In genomic region chr11:79483392-79483791, GRCm38 (mm10) we compare ENCODE assay signal across 26 mouse cellular contexts. TPM values are rescaled to one million over a fixed set of nuclear protein-coding genes. Genes with fewer than 3 reads are reported as not detected.
A peak's percentile ranks its signal among the peaks of the same experiment; 100 is the strongest.
DNase-seq lines count a peak whose midpoint lies in the region; ATAC-seq and TF ChIP-seq lines count a peak whose summit lies in the region.
"Had no signal": no experiment of that assay in that cellular context is flagged by ENCODE, and none has a peak within 500 bp of the region (broad histone marks: within the 10 kb centered on the region; RNA-seq: fewer than 3 reads in every experiment).

No protein-coding gene starts in this region.

- no peak overlapping the region for H3K4me3 ChIP-seq in stomach, embryonic 16.5 days (replicated peaks; ENCODE audit: low read length)
- H3K4me3 ChIP-seq in kidney, adult 2 months (ENCODE audit: insufficient read depth, low read depth, low read length), result no peak overlapping the region
- H3K4me3 ChIP-seq: embryonic facial prominence, embryonic 13.5 days; embryonic facial prominence, embryonic 15.5 days; erythroblast, embryonic 14.5 days; forebrain, embryonic 10.5 days; forebrain, embryonic 12.5 days had no signal

- 55% methylated on average over 6 of the region's 6 CpGs for WGBS in stomach, embryonic 16.5 days
- 96% methylated on average over 6 of the region's 6 CpGs for WGBS in kidney, adult 2 months

- H3K36me3 ChIP-seq in stomach, embryonic 16.5 days (ENCODE audit: control insufficient read depth, insufficient read depth, low read length), result peaks cover 2% of the 10 kb centered on the region; the same call in 1 of the 2 replicates
- peaks cover 2% of the 10 kb centered on the region; the same call in 1 of the 2 replicates for H3K36me3 ChIP-seq in kidney, adult 2 months (ENCODE audit: control insufficient read depth, insufficient read depth, low read length)

- H3K9ac ChIP-seq in stomach, embryonic 16.5 days (ENCODE audit: low read length), result no peak overlapping the region
- H3K9ac ChIP-seq: embryonic facial prominence, embryonic 13.5 days; embryonic facial prominence, embryonic 15.5 days; forebrain, embryonic 12.5 days had no signal

- H3K4me2 ChIP-seq in stomach, embryonic 16.5 days (ENCODE audit: low read depth, low read length), result no peak overlapping the region
- H3K4me2 ChIP-seq: embryonic facial prominence, embryonic 13.5 days; embryonic facial prominence, embryonic 15.5 days; forebrain, embryonic 12.5 days had no signal

- TF ChIP-seq POLR2A in kidney, adult 2 months (IDR thresholded peaks at IDR 0.05; ENCODE audit: low read depth, low read length), result no peak

- peak; percentile 15 for DNase-seq in lung, postnatal 36 days
- no peak for DNase-seq in lung, postnatal 14 days
- DNase-seq in kidney, adult 2 months, result no peak
- DNase-seq in adrenal gland, postnatal 4 days (ENCODE audit: low spot score in 2 of 2), result no peak
- DNase-seq: adrenal gland, adult 8-10 months; adrenal gland, postnatal 14 days; adrenal gland, postnatal 36 days; cerebellum, adult 11 months; cerebellum, adult 18-20 months; cerebellum, adult 8-10 months; cerebellum, adult 9-11 months; cerebellum, postnatal 14 days; cerebellum, postnatal 36 days; embryo, embryonic 11 days had no signal

- no peaks in the 10 kb centered on the region for H3K9me3 ChIP-seq in stomach, embryonic 16.5 days (replicated peaks; ENCODE audit: control insufficient read depth, low read length)
- H3K9me3 ChIP-seq: embryonic facial prominence, embryonic 13.5 days; embryonic facial prominence, embryonic 15.5 days; forebrain, embryonic 10.5 days; forebrain, embryonic 12.5 days; G1E had no signal

- no peaks in the 10 kb centered on the region for H3K27me3 ChIP-seq in stomach, embryonic 16.5 days (ENCODE audit: control insufficient read depth, insufficient read depth, low read length)
- no peaks in the 10 kb centered on the region for H3K27me3 ChIP-seq in kidney, adult 2 months (replicated peaks; ENCODE audit: control insufficient read depth, insufficient read depth, low read length)
- H3K27me3 ChIP-seq: embryonic facial prominence, embryonic 13.5 days; embryonic facial prominence, embryonic 15.5 days; forebrain, embryonic 12.5 days; Patski had no signal

- ATAC-seq in stomach, embryonic 16.5 days (ENCODE audit: insufficient read depth, low FRiP score), result peak; percentile 69; the same call in 1 of the 2 replicates
- ATAC-seq: activated CD4-positive, CD25-positive, alpha-beta regulatory T cell, adult 4 months; forebrain, embryonic 14.5 days; forebrain, embryonic 16.5 days; Patski had no signal

- 0 out of 2 replicates have a peak, but pooled peaks cover 6% of the 10 kb centered on the region for H3K4me1 ChIP-seq in stomach, embryonic 16.5 days (ENCODE audit: control insufficient read depth, insufficient read depth, low read length)
- H3K4me1 ChIP-seq in kidney, adult 2 months (ENCODE audit: control insufficient read depth, insufficient read depth, low read length), result no peaks in the 10 kb centered on the region
- H3K4me1 ChIP-seq: embryonic facial prominence, embryonic 13.5 days; embryonic facial prominence, embryonic 15.5 days; forebrain, embryonic 10.5 days; forebrain, embryonic 12.5 days had no signal

- no peak overlapping the region for H3K27ac ChIP-seq in stomach, embryonic 16.5 days (ENCODE audit: low read length)
- no peak overlapping the region for H3K27ac ChIP-seq in kidney, adult 2 months (ENCODE audit: insufficient read depth, low read depth, low read length)
- H3K27ac ChIP-seq: embryonic facial prominence, embryonic 13.5 days; embryonic facial prominence, embryonic 15.5 days; forebrain, embryonic 10.5 days; forebrain, embryonic 12.5 days had no signal

- no peak for TF ChIP-seq CTCF in kidney, adult 2 months (conservative IDR thresholded peaks at IDR 0.05; ENCODE audit: insufficient read depth, insufficient read length, low read depth, low read length)

RNA-seq across cellular contexts. Expression of gene Omg, which starts 20.5 kb away (rescaled TPM):
- polyA plus RNA-seq in stomach, embryonic 16.5 days (2015; fragmentation: Nextera tagmentation; extraction: Ambion mirVana), result 0.12 and 0.28 TPM in 2 replicates
- 0.04 and 0.16 TPM in 2 replicates for polyA plus RNA-seq in kidney, adult 2 months (2012; rRNA removed)
- 1 to 10 TPM; 8.1 to 9.7 TPM for total RNA-seq in adrenal gland, postnatal 4 days (2021)
- polyA plus RNA-seq: activated CD4-positive, CD25-positive, alpha-beta regulatory T cell, adult 4 months; erythroblast, embryonic 14.5 days; G1E; Patski had no signal

RNA-seq across cellular contexts. Expression of gene Evi2b, which starts 40.2 kb away (rescaled TPM):
- polyA plus RNA-seq in stomach, embryonic 16.5 days (2015; fragmentation: Nextera tagmentation; extraction: Ambion mirVana), result 1.7 and 1.8 TPM in 2 replicates
- polyA plus RNA-seq in kidney, adult 2 months (2012; rRNA removed), result 2.5 and 5.6 TPM in 2 replicates
- total RNA-seq in adrenal gland, postnatal 4 days (2021), result 1 to 10 TPM; 1.6 to 2.5 TPM
- polyA plus RNA-seq: embryonic facial prominence, embryonic 11.5 days; erythroblast, embryonic 14.5 days; forebrain, embryonic 12.5 days had no signal

RNA-seq across cellular contexts. Expression of gene Evi2, which starts 47.0 kb away (rescaled TPM):
- 0.60 and 0.89 TPM in 2 replicates for polyA plus RNA-seq in stomach, embryonic 16.5 days (2015; fragmentation: Nextera tagmentation; extraction: Ambion mirVana)
- 0.16 and 0.30 TPM in 2 replicates for polyA plus RNA-seq in kidney, adult 2 months (2012; rRNA removed)
- under 1 TPM; 0.17 TPM for total RNA-seq in adrenal gland, postnatal 4 days (2021)
- total RNA-seq: adrenal gland, postnatal 14 days had no signal
- polyA plus RNA-seq: G1E, Patski had no signal

RNA-seq across cellular contexts. Expression of gene Evi2a, which starts 47.0 kb away (rescaled TPM):
- polyA plus RNA-seq in stomach, embryonic 16.5 days (2015; fragmentation: Nextera tagmentation; extraction: Ambion mirVana), result 4.2 and 5.0 TPM in 2 replicates
- 3.1 and 5.3 TPM in 2 replicates for polyA plus RNA-seq in kidney, adult 2 months (2012; rRNA removed)
- 1 to 10 TPM; 2.2 to 2.8 TPM for total RNA-seq in adrenal gland, postnatal 4 days (2021)
